Comparison of ENCODE assay signal across 16 mouse cellular contexts in the genomic region with DNA sequence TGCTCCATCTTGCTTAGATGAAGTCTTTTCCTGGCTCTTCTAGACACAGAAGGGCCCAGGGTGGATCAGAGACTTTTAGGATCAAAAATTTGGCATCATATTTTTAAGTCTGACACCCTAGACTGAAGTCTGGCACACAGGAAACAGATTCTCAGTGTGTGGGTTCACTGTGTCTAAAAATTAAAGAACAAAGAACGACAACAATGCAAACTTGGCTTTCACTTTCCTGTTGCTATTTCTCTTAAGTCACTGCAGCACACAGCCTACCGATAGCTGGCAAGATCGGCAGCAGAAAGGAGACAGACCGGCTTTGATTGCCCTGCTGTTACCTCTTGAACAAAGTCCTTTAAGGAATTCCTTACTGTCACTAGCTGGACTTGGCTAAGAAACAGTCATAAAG.
DNase-seq lines count a peak whose midpoint lies in the region; ATAC-seq lines count a peak whose summit lies in the region.
"Had no signal": no experiment of that assay in that cellular context is flagged by ENCODE, and none has a peak within 500 bp of the region (broad histone marks: within the 10 kb centered on the region; RNA-seq: fewer than 3 reads in every experiment).

No protein-coding gene starts in this region.

- DNase-seq in heart, adult 11 months: peak; percentile 21
- DNase-seq in heart, postnatal 25 days (ENCODE audit: low spot score): no peak
- DNase-seq in urinary bladder, postnatal 36 days (ENCODE audit: low spot score in 2 of 2): peak; percentile 4 to 5
- no peak for DNase-seq in urinary bladder, adult 2 months (ENCODE audit: low spot score)
- peak; percentile 3 for DNase-seq in induced T-regulatory cell, adult 2 months (ENCODE audit: low read depth)
- no peak for DNase-seq in neural tube, embryonic 10.5 days (ENCODE audit: extremely low spot score, low spot score)
- DNase-seq: adrenal gland, postnatal 10 days; B cell, adult 2 months; cerebellum, adult 18-20 months; cerebellum, adult 9-11 months; cerebellum, postnatal 36 days; gastrocnemius, postnatal 10 days; heart, adult 2 months; heart, postnatal 14 days had no signal

- ATAC-seq in megakaryocyte progenitor cell, adult 5-6 weeks (replicated peaks; ENCODE audit: poor library complexity): no peak
- ATAC-seq: forebrain, embryonic 16.5 days had no signal

- intact Hi-C loops in heart, postnatal 25 days (cut with DNase I): no loop called here

Comparison
In these comparisons a context has a peak if more than half of its experiments do, and no peak if none do; other contexts are left out.
1. DNase-seq: peak in heart, adult 11 months (single experiment), urinary bladder, postnatal 36 days (2 of 2) and induced T-regulatory cell, adult 2 months (single experiment); none in heart, postnatal 25 days (single experiment), urinary bladder, adult 2 months (single experiment) and neural tube, embryonic 10.5 days (single experiment).